ENCODE assay signal across 8 mouse cellular contexts in genomic region chrX:56731306-56732201, GRCm38 (mm10). TPM values are rescaled to one million over a fixed set of nuclear protein-coding genes. Genes with fewer than 3 reads are reported as not detected.
A peak's percentile ranks its signal among the peaks of the same experiment; 100 is the strongest.
DNase-seq lines count a peak whose midpoint lies in the region; ATAC-seq and TF ChIP-seq lines count a peak whose summit lies in the region.

Gene Fhl1, plus strand, starts transcription at chrX:56731787.

- ATAC-seq in forebrain, postnatal 0 days: peak; percentile 95
- ATAC-seq in liver, embryonic 15.5 days (ENCODE audit: insufficient read depth): peak; percentile 45

- no peaks in the 10 kb centered on the region for H3K9me3 ChIP-seq in E14TG2a.4 (ENCODE audit: low read length)
- H3K9me3 ChIP-seq in forebrain, postnatal 0 days (ENCODE audit: low read length): no peaks in the 10 kb centered on the region
- no peaks in the 10 kb centered on the region for H3K9me3 ChIP-seq in liver, embryonic 15.5 days (replicated peaks)

- H3K36me3 ChIP-seq in E14TG2a.4 (ENCODE audit: insufficient read depth, low read length): no peaks in the 10 kb centered on the region
- no peaks in the 10 kb centered on the region for H3K36me3 ChIP-seq in forebrain, postnatal 0 days (ENCODE audit: insufficient read depth)
- H3K36me3 ChIP-seq in liver, embryonic 15.5 days (replicated peaks): no peaks in the 10 kb centered on the region

- H3K9ac ChIP-seq in forebrain, postnatal 0 days: peak within 1 kb of the TSS; percentile 72
- peak within 1 kb of the TSS; percentile 37; the same call in 1 of the 2 replicates for H3K9ac ChIP-seq in liver, embryonic 15.5 days

- WGBS in cerebellum, adult 2 months: 3% methylated on average over 41 of the region's 106 CpGs
- 32% methylated on average over 53 of the region's 106 CpGs for whole genome bisulfite sequencing in forebrain, postnatal 0 days
- WGBS in liver, embryonic 15.5 days (ENCODE audit: insufficient replicate concordance): 12% methylated on average over 73 of the region's 106 CpGs
- 20% methylated on average over 57 of the region's 106 CpGs for WGBS in olfactory bulb, adult 2 months

- TF ChIP-seq POLR2A in cerebellum, adult 2 months (IDR thresholded peaks at IDR 0.05; ENCODE audit: borderline replicate concordance, insufficient read depth, low read length): 0 out of 2 replicates have a peak, but pooled peaks have one; percentile 15
- no peak; the same call in 1 of the 2 replicates for TF ChIP-seq POLR2A in olfactory bulb, adult 2 months (IDR thresholded peaks at IDR 0.05; ENCODE audit: insufficient read depth, low read depth, low read length)

- H3K4me2 ChIP-seq in forebrain, postnatal 0 days (ENCODE audit: low read depth): peak within 1 kb of the TSS; percentile 53
- H3K4me2 ChIP-seq in liver, embryonic 15.5 days: peak within 1 kb of the TSS; percentile 77

- peaks cover 30% of the 10 kb centered on the region for H3K4me1 ChIP-seq in E14TG2a.4 (replicated peaks; ENCODE audit: low read depth, low read length)
- no peaks in the 10 kb centered on the region for H3K4me1 ChIP-seq in cerebellum, adult 2 months (ENCODE audit: control insufficient read depth, insufficient read depth, low read length)
- H3K4me1 ChIP-seq in forebrain, postnatal 0 days (ENCODE audit: insufficient read depth): 0 out of 2 replicates have a peak, but pooled peaks cover 3% of the 10 kb centered on the region
- H3K4me1 ChIP-seq in liver, embryonic 15.5 days (replicated peaks): peaks cover 19% of the 10 kb centered on the region
- H3K4me1 ChIP-seq in olfactory bulb, adult 2 months (ENCODE audit: control insufficient read depth, insufficient read depth, low read length): peaks cover 5% of the 10 kb centered on the region; the same call in 1 of the 2 replicates

- DNase-seq in cerebellum, adult 2 months: peak; percentile 68 to 73
- DNase-seq in forebrain, postnatal 0 days: peak; percentile 77
- DNase-seq in heart, postnatal 10 days: peak; percentile 75 to 77
- peak; percentile 70 to 85 for DNase-seq in kidney, postnatal 4 days
- peak; percentile 10 for DNase-seq in urinary bladder, postnatal 10 days (ENCODE audit: low spot score)

- peak within 1 kb of the TSS; percentile 94 for H3K27ac ChIP-seq in cerebellum, adult 2 months (ENCODE audit: insufficient read depth, low read length)
- H3K27ac ChIP-seq in forebrain, postnatal 0 days (ENCODE audit: low read depth, low read length): peak within 1 kb of the TSS; percentile 81
- H3K27ac ChIP-seq in liver, embryonic 15.5 days (replicated peaks): no peak within 1 kb of the TSS
- H3K27ac ChIP-seq in olfactory bulb, adult 2 months (ENCODE audit: insufficient read depth, low read depth, low read length): peak within 1 kb of the TSS; percentile 82

- no peak for TF ChIP-seq CTCF in E14TG2a.4 (conservative IDR thresholded peaks at IDR 0.05; ENCODE audit: low read length)
- no peak for TF ChIP-seq CTCF in cerebellum, adult 2 months (IDR thresholded peaks at IDR 0.05; ENCODE audit: borderline replicate concordance, insufficient read depth, low read depth, low read length)
- TF ChIP-seq CTCF in forebrain, postnatal 0 days (IDR thresholded peaks at IDR 0.05; ENCODE audit: low read depth): no peak
- no peak for TF ChIP-seq CTCF in olfactory bulb, adult 2 months (IDR thresholded peaks at IDR 0.05; ENCODE audit: insufficient read depth, low read depth, low read length)

- H3K4me3 ChIP-seq in E14TG2a.4 (replicated peaks; ENCODE audit: low read length): peak within 1 kb of the TSS; percentile 81
- H3K4me3 ChIP-seq in cerebellum, adult 2 months (replicated peaks; ENCODE audit: insufficient read depth, low read depth, low read length): peak within 1 kb of the TSS; percentile 65
- peak within 1 kb of the TSS; percentile 55 for H3K4me3 ChIP-seq in forebrain, postnatal 0 days (ENCODE audit: low read depth, low read length)
- H3K4me3 ChIP-seq in liver, embryonic 15.5 days (replicated peaks): peak within 1 kb of the TSS; percentile 55
- peak within 1 kb of the TSS; percentile 77 for H3K4me3 ChIP-seq in olfactory bulb, adult 2 months (ENCODE audit: insufficient read depth, low read depth, low read length)

- intact Hi-C loops in heart, postnatal 10 days (cut with DNase I): loop anchor here (5.0 kb wide), 1 partner anchor 79 kb away; no protein-coding TSS in a partner anchor

- 0 out of 2 replicates have a peak, but pooled peaks cover 4% of the 10 kb centered on the region for H3K27me3 ChIP-seq in E14TG2a.4 (ENCODE audit: insufficient read depth, low read length)
- H3K27me3 ChIP-seq in cerebellum, adult 2 months (ENCODE audit: control insufficient read depth, insufficient read depth, low read length): no peaks in the 10 kb centered on the region
- no peaks in the 10 kb centered on the region for H3K27me3 ChIP-seq in forebrain, postnatal 0 days (ENCODE audit: insufficient read depth, low read length)
- peaks cover 44% of the 10 kb centered on the region for H3K27me3 ChIP-seq in liver, embryonic 15.5 days

RNA-seq across cellular contexts. Expression of gene Fhl1, which starts in this region (rescaled TPM):
- 174 and 191 TPM in 2 replicates for polyA plus RNA-seq in cerebellum, adult 2 months (2012; rRNA removed)
- total RNA-seq in forebrain, postnatal 0 days (2014; rRNA removed): 130 and 202 TPM in 2 replicates
- polyA plus RNA-seq in forebrain, postnatal 0 days (2015; fragmentation: Nextera tagmentation; extraction: Ambion mirVana): 131 and 157 TPM in 2 replicates
- total RNA-seq in heart, postnatal 10 days (2021): 100 to 1,000 TPM; 137 to 186 TPM
- polyA plus RNA-seq in liver, embryonic 15.5 days (2015; fragmentation: Nextera tagmentation; extraction: Ambion mirVana): 17.6 and 22.2 TPM in 2 replicates
- polyA plus RNA-seq in olfactory bulb, adult 2 months (2012; ENCODE audit: insufficient read depth, insufficient read length, low replicate concordance, missing spikeins): not detected in 2 replicates

Comparison
In these comparisons a context has a peak if more than half of its experiments do, and no peak if none do; other contexts are left out.
1. DNase-seq: peak in every context shown above with its lines; median percentile 78 in kidney, postnatal 4 days; 77 in forebrain, postnatal 0 days; 76 in heart, postnatal 10 days; 70 in cerebellum, adult 2 months; 10 in urinary bladder, postnatal 10 days.